Mouse (Mus musculus) hindbrain, embryonic 12.5 days (tissue): ENCODE results near the gene Lrmda. TPM values are rescaled to one million over a fixed set of nuclear protein-coding genes. Genes with fewer than 3 reads are reported as not detected.

Experiments
- ATAC-seq: fragments of 200-750 bp; cut with Nextera tagmentation; 2 replicates; pipeline ENCODE4 v1.8.0; 2017; ENCODE audit warnings: moderate TSS enrichment; ENCODE audit not compliant: low FRiP score
- H3K27ac ChIP-seq: fragments of 300-500 bp; sonication (generic); 2 replicates; pipeline ENCODE4 v1.5.1; 2016; ENCODE audit warnings: mild to moderate bottlenecking
- H3K27me3 ChIP-seq: fragments of 300-500 bp; sonication (generic); 2 replicates; pipeline ENCODE4 v1.6.1; 2016; ENCODE audit warnings: mild to moderate bottlenecking
- H3K36me3 ChIP-seq: fragments of 300-500 bp; sonication (generic); 2 replicates; pipeline ENCODE4 v1.6.1; 2016; ENCODE audit warnings: mild to moderate bottlenecking
- H3K4me1 ChIP-seq: fragments of 300-500 bp; sonication (generic); 2 replicates; pipeline ENCODE4 v1.6.1; 2016
- H3K4me2 ChIP-seq: fragments of 300-500 bp; sonication (generic); replicated peaks from 2 replicates; pipeline ENCODE4 v1.6.1; 2016; ENCODE audit warnings: mild to moderate bottlenecking
- H3K4me3 ChIP-seq: fragments of 300-500 bp; sonication (generic); 2 replicates; pipeline ENCODE4 v1.5.1; 2016; ENCODE audit warnings: mild to moderate bottlenecking
- H3K9ac ChIP-seq: fragments of 300-500 bp; sonication (generic); 2 replicates; pipeline ENCODE4 v1.6.1; 2016; ENCODE audit warnings: mild to moderate bottlenecking, moderate library complexity
- H3K9me3 ChIP-seq: fragments of 300-500 bp; sonication (generic); replicated peaks from 2 replicates; pipeline ENCODE4 v1.6.1; 2016; ENCODE audit warnings: mild to moderate bottlenecking
- WGBS: fragments of 180-500 bp; shearing (Covaris S2); methylation state at CpG from one replicate; pipeline ENCODE4 v1.1.7; 2016; 5-methylcytosine and 5-hydroxymethylcytosine counted together
- polyA plus RNA-seq: library from polyadenylated mRNA; unstranded; fragments of >200 nt; fragmentation: Nextera tagmentation; extraction: Ambion mirVana; gene quantifications from 2 replicates; pipeline ENCODE4 v1.2.1, GENCODE M21; 2016

Gene Lrmda
- polyA plus RNA-seq, 1 experiment from 2014 or later: 0.53 TPM

DNA sequence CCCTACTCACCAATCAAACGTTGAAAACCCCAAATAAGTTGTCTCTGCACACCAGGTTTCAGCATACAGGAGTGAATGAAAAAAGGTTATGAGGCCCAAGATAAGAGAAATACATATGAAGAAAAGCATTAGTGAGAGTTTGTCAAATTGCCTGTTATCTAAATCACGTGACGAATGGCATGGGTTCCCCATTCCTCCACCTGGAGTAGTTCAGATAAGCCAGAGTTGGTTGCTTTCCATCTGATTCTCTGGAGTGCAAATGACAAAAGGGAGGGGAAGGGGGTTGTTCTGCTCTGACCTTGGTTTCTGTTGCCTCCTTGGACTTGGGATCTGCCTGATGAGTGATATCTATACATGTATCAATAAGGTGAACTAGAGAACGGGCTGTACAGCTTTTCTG, 723.8 kb downstream of the Lrmda start:
- no peak overlapping the region for H3K4me3 ChIP-seq
- no peaks in the 10 kb centered on the region for H3K36me3 ChIP-seq
- no peaks in the 10 kb centered on the region for H3K27me3 ChIP-seq
- WGBS: 88% methylated on average over 4 of the region's 4 CpGs
- H3K27ac ChIP-seq: no peak overlapping the region
- H3K9ac ChIP-seq: no peak overlapping the region
- H3K4me1 ChIP-seq: peaks cover 15% of the 10 kb centered on the region
- H3K4me2 ChIP-seq: no peak overlapping the region
- H3K9me3 ChIP-seq: no peaks in the 10 kb centered on the region
- no peak for ATAC-seq

- Histone ChIP-seq H3K27me3 (no peaks in the 10 kb centered on the region), H3K4me1 (peaks cover 15% of the 10 kb centered on the region), H3K27ac (no peak overlapping the region), H3K36me3 (no peaks in the 10 kb centered on the region), H3K9ac (no peak overlapping the region), H3K4me3 (no peak overlapping the region), H3K4me2 (no peak overlapping the region), H3K9me3 (no peaks in the 10 kb centered on the region)
- WGBS: 15% methylated on average over 5 of the region's 5 CpGs
- 0 out of 2 replicates have a peak, but pooled peaks have one; percentile 35 for ATAC-seq
Measured at GRCm38 (mm10) chr14:22744701-22745100, 725.2 kb downstream of the Lrmda start.

GRCm38 (mm10) chr14:22745263-22745881, 725.9 kb downstream of the Lrmda start:
- Histone ChIP-seq H3K27me3 (no peaks in the 10 kb centered on the region), H3K9ac (no peak overlapping the region), H3K36me3 (no peaks in the 10 kb centered on the region), H3K27ac (no peak overlapping the region), H3K4me1 (peaks cover 15% of the 10 kb centered on the region), H3K4me2 (no peak overlapping the region), H3K4me3 (no peak overlapping the region), H3K9me3 (no peaks in the 10 kb centered on the region)
- ATAC-seq: 0 out of 2 replicates have a peak, but pooled peaks have one; percentile 54
- 54% methylated on average over 1 of the region's 1 CpGs for WGBS

DNA sequence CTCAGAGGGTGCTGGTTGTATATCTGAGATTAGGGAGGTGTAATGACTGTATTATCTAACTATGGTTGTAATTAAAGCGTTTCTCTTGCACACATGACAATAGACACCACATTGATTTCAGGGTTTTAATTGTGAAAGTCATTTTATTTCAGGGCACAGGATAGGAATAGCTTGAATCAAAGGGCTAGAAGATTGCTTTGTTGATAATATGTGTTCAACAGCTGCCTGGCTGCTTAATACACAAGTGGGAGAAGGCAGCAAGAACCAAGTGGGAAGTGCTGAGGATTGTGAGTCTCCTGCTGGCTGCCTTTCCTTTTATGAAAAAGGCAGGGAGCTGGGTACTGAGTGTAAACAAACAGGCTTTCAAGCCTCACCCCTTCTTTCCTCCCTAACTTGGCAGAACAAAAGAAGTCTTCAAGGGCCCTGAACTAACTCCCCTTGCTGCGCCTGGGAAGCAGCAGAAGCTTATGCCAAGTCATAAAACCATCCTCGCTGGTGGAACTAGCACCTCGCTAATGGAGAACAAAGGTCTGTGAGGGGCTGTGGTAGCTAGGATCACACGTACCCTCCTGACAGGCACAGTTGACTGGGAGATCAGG, 726.5 kb downstream of the Lrmda start:
- H3K4me3 ChIP-seq: no peak overlapping the region
- no peaks in the 10 kb centered on the region for H3K27me3 ChIP-seq
- peak; percentile 56 for ATAC-seq
- no peaks in the 10 kb centered on the region for H3K36me3 ChIP-seq
- no peaks in the 10 kb centered on the region for H3K9me3 ChIP-seq
- WGBS: 2% methylated on average over 5 of the region's 5 CpGs
- H3K4me1 ChIP-seq: peaks cover 15% of the 10 kb centered on the region
- peak overlapping the region; percentile 44 for H3K27ac ChIP-seq
- H3K9ac ChIP-seq: no peak overlapping the region
- no peak overlapping the region for H3K4me2 ChIP-seq

GRCm38 (mm10) chr14:22747816-22748215, 728.3 kb downstream of the Lrmda start:
- no peak for ATAC-seq
- Histone ChIP-seq H3K9me3 (no peaks in the 10 kb centered on the region), H3K4me2 (no peak overlapping the region), H3K9ac (no peak overlapping the region), H3K4me1 (peaks cover 15% of the 10 kb centered on the region), H3K27me3 (no peaks in the 10 kb centered on the region), H3K27ac (no peak overlapping the region), H3K36me3 (no peaks in the 10 kb centered on the region), H3K4me3 (no peak overlapping the region)
- 94% methylated on average over 5 of the region's 5 CpGs for WGBS

- no peaks in the 10 kb centered on the region for H3K27me3 ChIP-seq
- peaks cover 10% of the 10 kb centered on the region for H3K4me1 ChIP-seq
- H3K9me3 ChIP-seq: no peaks in the 10 kb centered on the region
- ATAC-seq: no peak
- H3K27ac ChIP-seq: no peak overlapping the region
- no peak overlapping the region for H3K4me2 ChIP-seq
- no peaks in the 10 kb centered on the region for H3K36me3 ChIP-seq
- H3K9ac ChIP-seq: no peak overlapping the region
- H3K4me3 ChIP-seq: no peak overlapping the region
Measured at GRCm38 (mm10) chr14:22750409-22750808, 730.9 kb downstream of the Lrmda start.

DNA sequence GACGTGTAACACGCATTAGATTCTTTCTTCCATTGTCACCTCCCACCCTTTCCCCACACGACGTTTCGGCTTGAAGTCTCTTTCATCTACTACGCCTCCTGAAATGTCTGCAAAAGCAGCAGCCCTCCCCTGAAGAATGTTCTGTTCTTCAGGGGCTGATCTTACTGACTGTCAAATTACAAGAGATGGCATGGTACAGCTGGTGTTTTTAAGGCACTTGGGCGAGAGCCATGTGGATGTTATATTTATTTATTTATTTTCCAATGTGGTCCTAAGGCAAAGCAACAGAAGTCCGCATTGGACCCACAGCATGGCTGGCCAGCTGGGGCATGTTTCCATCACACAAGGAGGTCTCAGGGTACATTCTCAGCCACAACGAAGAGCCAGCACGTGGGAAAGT, 731.8 kb downstream of the Lrmda start:
- Histone ChIP-seq H3K36me3 (no peaks in the 10 kb centered on the region), H3K9ac (no peak overlapping the region), H3K9me3 (no peaks in the 10 kb centered on the region), H3K27ac (no peak overlapping the region), H3K4me2 (no peak overlapping the region), H3K4me1 (peaks cover 3% of the 10 kb centered on the region), H3K27me3 (no peaks in the 10 kb centered on the region), H3K4me3 (no peak overlapping the region)
- no peak for ATAC-seq
- WGBS: 74% methylated on average over 10 of the region's 10 CpGs

DNA sequence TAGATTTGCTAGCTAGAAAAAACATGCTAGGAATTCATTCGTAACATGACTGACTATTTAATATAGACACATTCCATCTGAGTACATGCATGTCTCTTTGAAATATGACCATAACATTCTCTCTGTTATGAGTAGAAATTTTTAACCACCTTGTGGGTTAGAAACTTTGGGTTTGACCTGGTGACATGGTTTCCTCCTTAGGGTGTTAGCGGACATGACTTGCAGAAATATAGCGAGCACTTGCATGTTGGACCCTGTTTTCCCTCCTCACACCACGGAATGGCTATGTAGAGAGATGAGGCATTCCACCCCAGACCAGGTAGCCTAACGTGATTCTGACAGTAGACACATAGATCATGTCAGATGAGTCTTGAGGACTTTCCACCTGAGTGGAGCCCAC, 735.1 kb downstream of the Lrmda start:
- H3K27me3 ChIP-seq: no peaks in the 10 kb centered on the region
- no peak for ATAC-seq
- no peaks in the 10 kb centered on the region for H3K4me1 ChIP-seq
- no peaks in the 10 kb centered on the region for H3K9me3 ChIP-seq
- H3K4me2 ChIP-seq: no peak overlapping the region
- 87% methylated on average over 5 of the region's 5 CpGs for WGBS
- H3K4me3 ChIP-seq: no peak overlapping the region
- H3K27ac ChIP-seq: no peak overlapping the region
- no peak overlapping the region for H3K9ac ChIP-seq
- H3K36me3 ChIP-seq: no peaks in the 10 kb centered on the region

DNA sequence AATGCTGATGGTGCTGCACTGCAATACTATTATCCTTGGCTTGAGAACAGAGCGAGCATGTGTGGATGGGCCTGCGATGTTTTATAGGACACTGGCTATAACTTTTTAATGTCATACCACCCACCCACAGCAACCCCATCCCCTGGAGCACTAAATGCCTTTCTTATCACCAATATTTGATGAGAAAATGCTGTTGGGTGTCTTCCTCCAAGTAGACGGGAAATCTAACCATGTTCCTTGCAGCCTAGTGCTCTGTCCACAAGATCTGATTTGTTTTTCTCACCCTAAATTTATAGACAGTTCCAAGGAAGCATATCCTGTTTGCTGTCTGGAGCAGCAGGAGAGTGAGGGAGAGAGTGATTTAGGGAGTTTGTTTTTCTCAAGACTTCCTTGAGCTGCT, 738.0 kb downstream of the Lrmda start:
- H3K27me3 ChIP-seq: no peaks in the 10 kb centered on the region
- H3K9ac ChIP-seq: no peak overlapping the region
- H3K9me3 ChIP-seq: no peaks in the 10 kb centered on the region
- no peak overlapping the region for H3K4me2 ChIP-seq
- no peak overlapping the region for H3K27ac ChIP-seq
- WGBS: 99% methylated on average over 3 of the region's 3 CpGs
- H3K4me3 ChIP-seq: no peak overlapping the region
- no peak for ATAC-seq
- H3K36me3 ChIP-seq: no peaks in the 10 kb centered on the region
- no peaks in the 10 kb centered on the region for H3K4me1 ChIP-seq

- no peak overlapping the region for H3K4me3 ChIP-seq
- H3K4me1 ChIP-seq: no peaks in the 10 kb centered on the region
- no peaks in the 10 kb centered on the region for H3K9me3 ChIP-seq
- H3K27ac ChIP-seq: no peak overlapping the region
- no peak for ATAC-seq
- H3K9ac ChIP-seq: no peak overlapping the region
- H3K36me3 ChIP-seq: no peaks in the 10 kb centered on the region
- no peak overlapping the region for H3K4me2 ChIP-seq
- no peaks in the 10 kb centered on the region for H3K27me3 ChIP-seq
- 32% methylated on average over 2 of the region's 2 CpGs for WGBS
Measured at GRCm38 (mm10) chr14:22759216-22759615, 739.7 kb downstream of the Lrmda start.

- no peak overlapping the region for H3K9ac ChIP-seq
Measured at GRCm38 (mm10) chr14:22759673-22760072, 740.2 kb downstream of the Lrmda start.

DNA sequence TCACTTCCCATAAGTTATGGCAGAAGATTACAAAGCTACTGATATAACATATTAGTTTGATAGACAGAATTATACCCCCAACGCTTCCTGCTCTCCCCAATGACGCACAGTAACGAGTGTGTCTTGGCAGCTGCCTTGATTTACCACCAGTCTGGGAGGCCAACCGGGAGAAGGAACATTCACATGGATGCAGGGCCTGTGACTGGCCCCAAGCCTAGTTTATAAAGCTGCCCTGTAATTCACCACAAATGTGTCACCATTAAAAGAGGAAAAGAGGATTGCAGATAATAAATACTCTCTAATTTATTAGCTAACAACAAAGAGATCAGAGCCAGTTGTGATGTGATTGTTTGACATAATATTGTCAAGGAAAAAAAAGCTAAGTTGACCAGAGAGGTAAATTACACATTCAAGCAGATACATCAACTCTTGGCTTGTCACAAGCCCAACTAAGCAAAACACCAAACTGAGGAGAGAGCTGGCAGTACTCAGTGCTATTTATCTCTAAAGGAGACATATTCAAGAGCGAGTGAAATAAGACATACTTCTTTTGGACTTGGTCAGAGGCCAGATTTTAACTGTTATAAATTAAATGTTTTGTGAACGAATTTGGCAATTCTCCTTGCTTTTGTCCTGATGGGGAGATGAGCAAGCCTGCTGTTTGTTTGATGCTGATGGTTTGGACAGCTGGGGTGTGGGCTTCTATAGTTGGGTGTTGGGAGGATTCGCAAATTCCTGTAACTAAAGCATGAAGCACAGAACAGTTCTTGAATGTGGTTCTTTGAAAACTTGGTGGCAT, 740.9 kb downstream of the Lrmda start:
- Histone ChIP-seq H3K36me3 (no peaks in the 10 kb centered on the region), H3K27me3 (no peaks in the 10 kb centered on the region), H3K9me3 (no peaks in the 10 kb centered on the region), H3K4me3 (no peak overlapping the region), H3K4me2 (no peak overlapping the region), H3K4me1 (no peaks in the 10 kb centered on the region), H3K9ac (no peak overlapping the region), H3K27ac (no peak overlapping the region)
- no peak for ATAC-seq
- 77% methylated on average over 7 of the region's 7 CpGs for WGBS

More at GRCm38 (mm10) chr14:22759673-22760072, 740.2 kb downstream of the Lrmda start:
- no peak overlapping the region for H3K4me3 ChIP-seq
- no peaks in the 10 kb centered on the region for H3K9me3 ChIP-seq
- no peak overlapping the region for H3K27ac ChIP-seq
- H3K4me2 ChIP-seq: no peak overlapping the region
- H3K27me3 ChIP-seq: no peaks in the 10 kb centered on the region
- ATAC-seq: no peak
- H3K36me3 ChIP-seq: no peaks in the 10 kb centered on the region
- no peaks in the 10 kb centered on the region for H3K4me1 ChIP-seq
